Mouse (Mus musculus): ENCODE measurements around the gene Pros1. TPM values are rescaled to one million over a fixed set of nuclear protein-coding genes. Genes with fewer than 3 reads are reported as not detected.

Pros1 gene
- total RNA-seq (2023) = 1 to 10 TPM; 2.1 to 3.8 TPM

DNA sequence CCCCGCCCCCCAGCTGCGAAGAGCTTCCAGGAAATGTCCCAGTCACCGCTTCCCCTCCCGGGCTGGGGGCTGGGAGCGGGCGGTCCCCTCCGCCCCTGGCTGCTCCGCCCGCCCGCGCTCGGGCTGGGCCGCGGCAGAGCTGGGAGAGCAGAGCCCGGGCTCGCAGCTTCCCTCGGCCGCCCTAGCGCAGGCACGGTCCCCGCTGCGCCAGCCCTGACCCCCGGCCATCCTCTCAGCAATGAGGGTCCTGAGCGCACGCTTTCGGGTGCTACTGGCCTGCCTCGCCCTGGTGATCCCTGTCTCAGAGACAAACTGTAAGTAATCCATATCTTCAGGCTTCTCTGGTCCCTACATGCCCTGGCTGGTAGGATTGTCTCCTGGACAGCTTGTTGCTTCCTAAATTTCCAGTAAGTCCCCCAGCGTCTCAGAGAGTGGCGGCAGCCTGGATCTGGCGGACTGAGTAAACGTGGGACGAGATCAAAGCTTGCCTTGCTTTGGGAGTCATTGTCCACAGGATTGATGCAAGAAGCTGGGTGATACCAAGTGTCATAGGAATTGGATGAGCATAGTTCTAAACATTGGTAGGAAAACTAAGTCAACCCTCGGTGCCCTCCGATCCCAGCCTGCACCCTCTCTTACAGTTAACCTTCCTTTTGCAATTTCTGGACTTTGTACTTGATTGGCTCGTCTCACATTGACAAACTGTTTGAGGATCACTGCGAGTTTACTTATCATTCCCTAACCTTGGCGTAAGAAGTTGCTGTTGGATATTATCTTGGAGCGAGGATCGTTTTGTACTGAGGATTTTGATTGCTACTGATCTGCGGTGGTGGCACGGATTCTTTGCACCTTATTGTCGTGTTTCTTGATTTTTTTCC, at the start of gene Pros1:
TSS of gene Pros1 (plus strand) at position 117 of the 878 bp plus-strand sequence.

DNA sequence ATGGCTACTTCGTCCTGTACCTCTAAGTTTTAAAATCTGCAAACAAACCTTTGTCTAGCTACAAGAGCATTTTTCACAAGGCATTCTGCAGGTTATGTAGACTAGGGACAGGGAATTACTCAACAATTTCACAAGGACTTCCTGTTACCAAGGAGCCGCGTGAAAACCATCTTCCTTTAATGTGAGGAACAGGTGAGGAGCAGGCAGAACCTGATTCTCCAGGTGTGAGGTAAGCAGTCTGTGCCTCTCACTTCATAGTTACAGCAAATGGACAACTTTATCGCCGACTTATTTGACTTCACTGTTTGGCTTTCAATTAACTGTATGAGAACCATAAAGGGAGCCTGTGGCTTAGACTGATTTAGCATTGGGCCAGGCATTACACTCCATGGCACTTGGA, 39.6 kb upstream of the Pros1 start, which contains the start of gene Stx19:
TSS of gene Stx19 (plus strand) at position 186 of the 400 bp plus-strand sequence.

GRCm38 (mm10) chr16:62846498-62847312, 7.4 kb upstream of the Pros1 start, which contains the start of gene Arl13b:
Arl13b (minus strand) TSS chr16:62847040.

Other genes with a start within 250 kb of the Pros1 start
- gene Nsun3, start 67.5 kb upstream of the Pros1 start, total RNA-seq (2023) = 10 to 100 TPM; 10.7 to 17.4 TPM
- under 1 TPM; 0.16 to 0.42 TPM for gene Stx19, start 39.6 kb upstream of the Pros1 start, total RNA-seq (2023)
- gene Arl13b, start 7.3 kb upstream of the Pros1 start, total RNA-seq (2023) = 1 to 10 TPM; 7.3 to 7.7 TPM

Data from neutrophil, adult 59 days (primary cell).